Mouse (Mus musculus) embryonic fibroblast, embryonic 13.5 days (primary cell): ENCODE measurements at regions not wholly inside any gene's neighbourhood (a gene's known extent, or its start where the extent isn't known, plus 50 kb on each side); places are given as distances from the start of the nearest gene placed in this dataset.

Experiments used
- CTCF ChIP-seq: IDR thresholded peaks from 2 replicates; pipeline ENCODE4 v1.5.1; 2011; ENCODE audit warnings: mild to moderate bottlenecking, control low read depth, low read length, moderate library complexity, borderline replicate concordance; ENCODE audit not compliant: insufficient read depth
- POLR2A ChIP-seq: IDR thresholded peaks from 2 replicates; pipeline ENCODE4 v1.6.1; 2011; ENCODE audit warnings: low read depth, mild to moderate bottlenecking, control low read depth, low read length, moderate library complexity

GRCm38 (mm10) chr2:75476350-75476749 lies 182.7 kb upstream of the Hnrnpa3 start:
- TF ChIP-seq CTCF (no peak), POLR2A (no peak)
